Mouse (Mus musculus) embryonic stem cell, embryonic (primary cell): ENCODE results near the gene Fndc4.

Experiments used
- CTCF ChIA-PET, 4 experiments: fragments of 300-600 bp in 2 of 4; fragments of 350-600 bp in 2 of 4; sonication (Branson Sonifier 250); formaldehyde crosslinking; loops; one replicate each; lab custom pipeline; 2022; ENCODE audit warnings: inconsistent platforms in 2 of 4; lab: Charles Lee
- POLR2A ChIA-PET, 4 experiments: fragments of 300-600 bp in 2 of 4; fragments of 350-600 bp in 2 of 4; sonication (Branson Sonifier 250); formaldehyde crosslinking; loops; one replicate each; lab custom pipeline; 2022; ENCODE audit warnings: antibody characterized with exemption in 4 of 4, inconsistent platforms in 1 of 4; lab: Charles Lee

Fndc4 gene

DNA sequence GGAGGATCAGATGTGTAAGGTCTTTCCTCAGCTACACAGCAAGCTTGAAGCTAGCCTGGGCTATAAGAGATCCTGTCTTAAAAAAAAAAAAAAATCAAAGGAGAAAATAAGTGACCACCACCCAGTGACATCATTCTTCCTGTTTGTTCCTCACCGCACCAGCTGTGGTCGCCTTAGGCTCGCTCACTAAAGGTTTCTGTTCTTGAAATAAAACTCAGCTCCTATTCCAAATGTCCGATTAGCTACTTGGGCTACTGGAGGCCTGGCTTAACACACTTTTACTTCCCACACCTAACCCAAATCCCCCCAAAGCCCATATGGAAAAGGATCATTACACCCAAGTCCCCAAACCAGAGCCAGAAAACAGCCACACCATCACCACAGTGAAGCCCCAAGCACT, 7.7 kb downstream of the Fndc4 start:
- POLR2A ChIA-PET = interaction anchor here in 2 of 4 experiments (1.1 to 2.0 kb wide), 3 partner anchors 36 to 96 kb away, joined by 3 to 5 read pairs (median 4); no protein-coding TSS in a partner anchor
- CTCF ChIA-PET = no interaction called here

DNA sequence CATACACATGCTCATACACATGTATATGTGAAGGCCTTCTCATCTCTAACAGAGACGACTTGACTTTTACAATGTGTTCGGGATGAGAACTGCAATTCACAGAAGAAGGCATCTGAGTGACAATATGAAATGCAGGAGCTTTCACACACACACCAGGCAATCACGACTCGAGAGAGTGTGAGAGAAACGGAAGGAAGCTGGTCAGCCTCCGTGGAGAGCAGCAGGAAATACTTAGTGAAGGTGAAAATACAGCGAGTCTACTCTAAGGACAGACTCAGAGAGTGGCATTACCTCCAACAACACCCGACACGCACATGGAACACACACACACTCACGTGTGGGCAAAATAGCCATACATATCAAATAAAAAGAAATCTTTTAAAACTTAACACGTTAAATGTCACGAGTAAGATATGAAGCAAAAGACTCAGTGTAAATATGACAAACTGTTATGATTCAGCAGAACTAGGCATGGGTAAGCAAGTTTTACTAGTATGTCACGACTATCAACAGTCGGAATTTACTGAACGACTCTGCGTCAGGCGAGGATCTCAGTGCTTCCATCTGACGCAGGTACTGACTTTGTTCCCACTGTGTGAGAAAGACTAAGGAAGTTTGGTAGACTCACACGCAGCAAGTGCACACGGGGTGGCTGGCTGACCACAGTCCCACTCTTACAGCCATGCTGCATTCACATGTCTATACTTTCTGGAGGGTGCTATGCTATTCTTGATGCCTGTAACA, 16.5 kb downstream of the Fndc4 start:
- CTCF ChIA-PET = no interaction called here
- POLR2A ChIA-PET = no interaction called here

DNA sequence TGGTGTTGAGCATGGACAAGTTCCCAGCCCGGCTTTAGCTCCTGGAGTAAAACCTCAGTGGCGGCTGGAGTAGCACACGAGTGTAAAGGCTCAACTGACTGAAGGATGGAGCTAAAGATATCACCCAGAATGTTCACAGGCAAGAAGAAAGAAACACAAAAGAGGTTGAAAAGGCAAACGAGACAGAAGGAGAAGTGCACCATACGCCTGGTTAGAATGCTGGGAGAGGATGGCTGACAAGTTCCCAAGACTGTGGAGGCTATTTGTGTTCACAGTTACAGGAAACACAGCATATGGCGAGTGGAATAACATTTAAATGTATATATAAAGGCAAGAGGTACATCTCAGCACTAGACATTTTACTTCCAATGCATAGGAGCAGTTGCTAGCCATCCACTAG, 22.9 kb downstream of the Fndc4 start:
- POLR2A ChIA-PET = no interaction called here
- CTCF ChIA-PET = interaction anchor here in 1 of 4 experiments (0.6 to 1.5 kb wide), 2 partner anchors 55 to 614 kb away, joined by 4 read pairs; no protein-coding TSS in a partner anchor

DNA sequence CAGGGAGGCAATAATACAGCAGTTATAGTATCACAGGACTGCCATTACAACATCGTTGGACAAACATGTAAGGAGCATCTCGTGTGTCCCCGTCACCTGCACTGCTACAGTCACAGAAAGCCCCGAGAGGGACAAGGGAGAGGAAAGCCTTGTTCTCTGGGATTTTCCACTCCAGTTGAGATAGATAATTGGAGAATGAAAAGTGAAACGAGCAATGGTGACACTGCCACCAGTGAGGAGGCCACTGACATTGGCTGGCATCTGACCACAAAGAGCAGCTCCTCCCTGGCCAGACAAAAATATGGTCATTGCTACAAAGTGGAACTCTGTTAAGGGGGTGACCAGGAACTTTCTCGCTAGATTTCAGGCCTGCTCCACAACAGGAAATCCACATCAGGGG, 28.2 kb downstream of the Fndc4 start:
- ChIA-PET POLR2A (interaction anchor here in 1 of 4 experiments (1.6 kb wide), 1 partner anchor 46 kb away, joined by 5 read pairs; the partner anchor contains the start of gene Ppm1g), CTCF (interaction anchor here in 1 of 4 experiments (0.6 kb wide), 1 partner anchor 217 kb away, joined by 11 read pairs; no protein-coding TSS in a partner anchor)

DNA sequence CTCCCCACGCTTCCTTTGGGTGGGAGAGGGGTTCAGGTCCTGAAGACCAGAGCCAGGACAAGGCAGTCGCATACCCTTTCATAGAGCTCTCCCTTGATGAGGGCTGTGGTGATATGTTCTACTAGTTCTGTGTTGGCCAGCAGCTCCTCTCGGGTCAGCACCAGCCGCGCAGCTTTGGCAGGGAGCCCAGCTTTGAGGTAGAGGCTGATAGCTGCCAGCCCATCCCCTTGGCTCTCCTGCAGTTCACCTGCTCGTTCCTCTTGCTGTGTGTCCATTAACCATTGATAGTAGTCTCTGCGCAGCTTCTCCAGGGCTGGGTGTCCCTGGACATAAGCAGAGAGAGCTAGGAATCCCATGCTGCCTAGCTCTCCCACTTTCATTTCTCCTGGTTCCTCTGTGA, 29.8 kb downstream of the Fndc4 start:
- CTCF ChIA-PET = no interaction called here
- POLR2A ChIA-PET = interaction anchor here in 1 of 4 experiments (1.6 kb wide), 1 partner anchor 45 kb away, joined by 5 read pairs; the partner anchor contains the start of gene Ppm1g

DNA sequence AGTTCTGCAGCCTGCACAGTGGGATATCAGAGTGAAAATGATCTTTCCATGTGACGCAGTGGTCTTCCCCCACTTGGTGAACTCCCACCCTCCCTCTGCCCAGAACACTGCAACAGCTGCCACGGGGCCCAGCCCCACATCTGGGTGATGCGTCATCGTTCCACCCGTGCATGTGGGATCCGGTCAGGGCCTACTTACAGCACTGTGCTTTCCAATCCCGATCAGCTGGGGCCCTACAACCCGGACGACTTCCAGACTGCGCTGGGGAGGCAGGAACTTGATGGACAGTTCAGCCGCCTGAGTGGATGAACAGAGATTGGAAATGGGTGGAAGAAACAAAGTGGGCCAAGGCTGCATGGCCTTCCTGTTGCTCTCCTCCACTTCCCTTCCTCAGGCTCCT, 38.3 kb downstream of the Fndc4 start:
- ChIA-PET CTCF (interaction anchor here in 2 of 4 experiments (0.5 to 1.3 kb wide), 3 partner anchors 44 to 78 kb away, joined by 3 to 8 read pairs (median 4); partner anchors contain the start of genes Gm29609 (in 1 of the 2) and Gtf3c2 (in 1 of the 2)), POLR2A (interaction anchor here in 1 of 4 experiments (0.6 to 1.3 kb wide), 4 partner anchors 11 to 743 kb away, joined by 3 read pairs; no protein-coding TSS in a partner anchor)

DNA sequence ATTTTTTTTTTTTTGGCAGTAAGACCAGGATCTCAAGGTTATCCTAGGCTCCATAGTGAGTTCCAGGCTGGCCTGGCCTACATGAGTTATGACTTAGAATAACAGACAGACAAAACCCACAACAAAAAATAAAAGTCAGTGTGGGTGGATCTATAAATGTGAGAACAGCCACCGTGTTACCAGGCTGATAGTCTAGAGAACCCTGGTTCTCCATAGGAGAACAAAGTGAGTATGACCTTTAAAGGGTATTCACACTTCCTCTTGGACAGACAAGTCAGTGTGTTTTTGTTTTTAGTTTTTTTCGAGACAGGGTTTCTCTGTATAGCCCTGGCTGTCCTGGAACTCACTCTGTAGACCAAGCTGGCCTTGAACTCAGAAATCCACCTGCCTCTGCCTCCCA, 39.9 kb downstream of the Fndc4 start:
- POLR2A ChIA-PET = interaction anchor here in 3 of 4 experiments (0.5 to 1.4 kb wide), 5 partner anchors 35 to 293 kb away, joined by 3 to 4 read pairs (median 3); no protein-coding TSS in a partner anchor
- CTCF ChIA-PET = interaction anchor here in 1 of 4 experiments (0.6 kb wide), 1 partner anchor 1048 kb away, joined by 7 read pairs; no protein-coding TSS in a partner anchor

DNA sequence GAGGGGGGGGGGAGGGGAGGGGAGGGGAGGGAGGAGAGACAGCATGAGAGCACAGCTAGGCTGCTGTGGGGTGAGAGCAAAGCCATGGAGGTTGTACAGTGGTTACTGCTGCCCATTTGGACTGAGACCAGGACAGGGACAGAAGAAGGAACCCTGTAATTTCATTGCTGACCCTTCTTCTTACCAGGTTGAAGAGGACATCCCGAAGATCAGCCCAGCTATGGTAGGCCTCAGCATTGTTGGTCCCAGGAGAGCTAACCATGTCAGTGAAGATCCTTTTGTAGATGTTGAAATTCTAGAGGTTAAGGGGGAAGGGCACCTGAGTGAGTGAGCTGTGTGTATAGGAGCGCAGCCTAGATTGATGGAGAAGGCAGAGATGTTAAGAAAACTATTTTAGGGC, 40.5 kb downstream of the Fndc4 start:
- CTCF ChIA-PET = interaction anchor here in 1 of 4 experiments (0.6 kb wide), 1 partner anchor 1048 kb away, joined by 7 read pairs; no protein-coding TSS in a partner anchor
- POLR2A ChIA-PET = interaction anchor here in 3 of 4 experiments (0.5 to 1.4 kb wide), 5 partner anchors 34 to 294 kb away, joined by 3 to 4 read pairs (median 3); no protein-coding TSS in a partner anchor

DNA sequence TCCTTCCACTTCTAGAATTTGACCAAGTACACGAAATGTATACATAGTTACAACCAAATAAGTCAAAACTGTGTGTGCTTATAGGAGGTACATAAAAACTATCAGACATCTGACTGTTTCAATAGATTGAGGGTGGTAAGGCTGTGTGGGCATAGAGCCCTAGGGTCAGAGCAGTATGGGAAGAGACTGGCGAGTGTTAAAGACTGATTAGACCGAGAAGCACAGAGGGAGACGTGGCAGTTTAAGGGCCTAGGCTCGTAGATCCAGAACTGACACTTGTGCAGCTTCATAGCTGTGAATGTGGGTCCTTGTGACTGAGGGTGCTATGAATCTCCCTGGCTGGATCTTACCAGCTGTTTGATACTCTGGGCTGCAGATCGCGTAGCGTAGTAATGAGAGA, 41.0 kb downstream of the Fndc4 start:
- POLR2A ChIA-PET = interaction anchor here in 1 of 4 experiments (1.4 to 5.8 kb wide), 2 partner anchors 14 to 34 kb away, joined by 3 to 30 read pairs; partner anchors contain the start of genes Gm9970 and Nrbp1
- CTCF ChIA-PET = no interaction called here

DNA sequence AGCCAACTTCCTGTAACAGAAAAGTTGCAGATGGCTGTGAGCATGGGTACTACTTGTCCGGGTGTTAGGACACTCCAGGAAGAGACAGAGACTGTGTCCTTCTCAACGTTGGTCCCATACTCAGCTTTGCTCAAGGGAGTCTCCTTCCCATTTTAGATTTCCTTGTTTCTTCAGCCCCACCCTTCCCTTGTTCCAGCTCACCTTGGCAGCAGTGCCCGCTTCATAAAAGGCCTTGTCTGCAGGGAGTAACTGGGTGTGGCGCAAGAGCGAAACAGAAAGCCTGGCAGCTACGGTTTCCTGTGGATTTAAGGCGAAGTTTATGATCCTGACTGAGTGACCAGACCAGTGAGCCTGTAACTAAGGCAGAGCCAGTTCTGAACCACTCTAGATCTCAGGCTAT, 41.4 kb downstream of the Fndc4 start:
- CTCF ChIA-PET = interaction anchor here in 1 of 4 experiments (1.5 kb wide), 1 partner anchor 74 kb away, joined by 4 read pairs; no protein-coding TSS in a partner anchor
- POLR2A ChIA-PET = interaction anchor here in 1 of 4 experiments (1.4 to 5.8 kb wide), 2 partner anchors 13 to 33 kb away, joined by 3 to 30 read pairs; partner anchors contain the start of genes Gm9970 and Nrbp1

DNA sequence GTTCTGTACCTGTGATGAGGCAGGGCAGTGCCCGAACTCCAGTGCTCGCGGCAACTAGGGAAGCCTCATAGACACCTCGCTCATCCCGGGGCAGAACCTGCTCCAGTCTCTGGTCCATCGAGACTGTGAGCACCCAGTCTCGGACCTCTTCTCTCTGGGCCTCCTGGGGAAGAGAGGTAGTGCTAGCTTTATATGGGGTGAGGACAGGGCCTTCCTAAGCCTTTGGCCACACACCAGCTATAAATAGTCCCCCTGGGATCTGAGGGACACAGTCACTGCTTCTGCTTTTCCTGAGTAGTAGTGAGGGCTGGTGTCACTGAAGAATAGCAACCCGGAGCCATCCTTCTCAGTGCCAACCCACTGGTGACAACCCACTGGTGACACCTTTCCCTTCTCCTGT, 42.1 kb downstream of the Fndc4 start:
- CTCF ChIA-PET = interaction anchor here in 1 of 4 experiments (1.2 to 1.8 kb wide), 4 partner anchors 8 to 74 kb away, joined by 3 to 6 read pairs (median 4); partner anchors contain the start of genes Gm9970 and Nrbp1
- POLR2A ChIA-PET = interaction anchor here in 2 of 4 experiments (1.3 to 5.8 kb wide), 4 partner anchors 12 to 32 kb away, joined by 5 to 30 read pairs (median 16); partner anchors contain the start of genes Gm9970 (in 2 of the 2) and Nrbp1 (in 2 of the 2)

DNA sequence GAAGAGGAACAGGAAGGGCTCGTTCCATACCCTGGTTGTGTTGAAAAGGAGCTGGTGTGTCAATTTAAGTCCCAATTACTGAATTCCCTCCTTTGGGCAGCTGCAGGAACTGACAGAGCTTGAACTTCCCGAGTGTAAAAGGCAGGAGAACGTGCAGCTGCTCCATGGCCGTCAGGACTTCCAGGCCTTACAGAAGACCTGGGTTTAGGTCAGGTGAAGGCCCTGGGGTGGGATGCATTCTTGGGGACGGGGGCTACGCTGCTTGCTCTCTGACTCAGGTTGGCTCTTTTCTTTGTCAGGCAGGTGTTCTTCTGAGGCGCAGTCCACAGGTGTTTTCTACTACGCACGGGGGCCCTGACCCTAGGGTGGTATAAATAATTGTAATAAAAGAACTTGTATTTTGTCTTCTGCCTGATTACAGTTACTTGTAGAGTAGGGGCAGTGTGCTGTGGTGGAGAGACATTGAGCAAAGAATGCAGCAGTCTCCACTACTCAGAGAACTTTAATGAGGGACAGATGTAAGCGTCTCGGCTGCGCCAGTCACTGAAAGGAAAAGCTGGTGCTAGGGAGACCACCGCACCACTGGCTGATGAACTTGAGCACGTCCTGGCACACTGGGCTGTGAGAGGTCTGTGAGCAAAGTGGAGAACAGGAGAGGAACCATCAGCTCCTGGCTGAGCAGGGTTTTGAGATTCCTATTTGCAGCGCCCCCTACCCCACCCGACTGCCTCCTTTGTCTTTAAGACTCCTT, 42.9 kb downstream of the Fndc4 start:
- ChIA-PET POLR2A (interaction anchor here in 3 of 4 experiments (0.6 to 5.8 kb wide), 11 partner anchors 9 to 202 kb away, joined by 3 to 30 read pairs (median 5); partner anchors contain the start of genes Gm9970 (in 2 of the 3) and Nrbp1 (in 2 of the 3)), CTCF (interaction anchor here in 1 of 4 experiments (1.2 to 1.8 kb wide), 5 partner anchors 9 to 75 kb away, joined by 3 to 6 read pairs (median 4); partner anchors contain the start of genes Gm9970 and Nrbp1)

DNA sequence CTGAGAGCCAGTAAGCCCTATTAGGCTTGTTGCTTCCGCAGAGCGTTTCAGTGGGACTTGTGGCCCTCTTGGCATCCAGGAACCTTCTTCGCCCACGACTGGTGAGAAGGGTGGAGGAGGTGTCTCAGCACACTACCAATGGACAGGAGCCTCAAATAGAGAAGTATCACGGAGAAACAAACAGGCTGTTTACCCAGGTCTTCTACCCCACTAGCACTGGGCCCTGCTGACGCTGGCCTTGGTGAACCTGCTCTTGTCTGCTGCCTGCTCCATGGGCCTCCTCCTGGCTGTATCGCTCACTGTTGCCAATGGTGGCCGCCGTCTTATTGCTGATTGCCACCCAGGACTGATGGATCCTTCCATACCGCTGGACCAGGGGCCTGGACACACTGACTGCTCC, 43.7 kb downstream of the Fndc4 start:
- ChIA-PET CTCF (interaction anchor here in 1 of 4 experiments (1.2 to 1.8 kb wide), 2 partner anchors 9 to 11 kb away, joined by 3 to 6 read pairs; partner anchors contain the start of genes Gm9970 and Nrbp1), POLR2A (interaction anchor here in 2 of 4 experiments (0.7 to 5.8 kb wide), 10 partner anchors 8 to 125 kb away, joined by 3 to 30 read pairs (median 4); partner anchors contain the start of genes Gm9970 (in 2 of the 2) and Nrbp1 (in 2 of the 2))

DNA sequence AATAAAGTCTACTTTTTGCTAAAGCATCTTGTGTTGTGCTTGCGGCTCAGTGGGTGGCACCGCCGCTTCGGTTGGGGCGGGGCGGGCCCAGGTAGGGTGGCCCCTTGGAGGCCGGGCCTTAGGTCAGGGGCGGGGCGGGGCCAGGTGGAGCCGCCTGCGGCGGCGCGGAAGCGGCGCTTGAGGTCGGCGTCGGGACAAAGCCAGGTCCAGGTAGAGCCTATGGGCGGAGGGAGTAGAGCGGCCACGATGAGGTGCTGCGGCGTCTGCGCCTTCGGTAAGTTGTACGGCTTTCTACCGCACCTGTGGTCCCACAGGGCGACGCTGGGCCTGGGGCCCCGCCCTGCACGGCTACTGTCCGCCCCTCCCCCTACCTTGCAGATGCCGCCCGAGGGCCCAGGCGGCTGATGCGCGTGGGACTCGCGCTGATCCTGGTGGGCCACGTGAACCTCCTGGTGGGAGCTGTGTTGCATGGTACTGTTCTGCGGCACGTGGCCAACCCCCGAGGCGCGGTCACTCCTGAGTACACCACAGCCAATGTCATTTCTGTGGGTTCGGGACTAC, 44.3 kb downstream of the Fndc4 start, which contains the start of gene Krtcap3:
Gene Krtcap3 (plus strand): TSS at position 151 of the 561 bp plus-strand sequence.
- ChIA-PET POLR2A (interaction anchor here in 3 of 4 experiments (0.7 to 5.8 kb wide), 9 partner anchors 8 to 71 kb away, joined by 3 to 30 read pairs (median 4); partner anchors contain the start of genes Gm9970 (in 2 of the 3), Nrbp1 (in 2 of the 3), Gm29609 (in 1 of the 3) and Gtf3c2 (in 1 of the 3)), CTCF (no interaction called here)

DNA sequence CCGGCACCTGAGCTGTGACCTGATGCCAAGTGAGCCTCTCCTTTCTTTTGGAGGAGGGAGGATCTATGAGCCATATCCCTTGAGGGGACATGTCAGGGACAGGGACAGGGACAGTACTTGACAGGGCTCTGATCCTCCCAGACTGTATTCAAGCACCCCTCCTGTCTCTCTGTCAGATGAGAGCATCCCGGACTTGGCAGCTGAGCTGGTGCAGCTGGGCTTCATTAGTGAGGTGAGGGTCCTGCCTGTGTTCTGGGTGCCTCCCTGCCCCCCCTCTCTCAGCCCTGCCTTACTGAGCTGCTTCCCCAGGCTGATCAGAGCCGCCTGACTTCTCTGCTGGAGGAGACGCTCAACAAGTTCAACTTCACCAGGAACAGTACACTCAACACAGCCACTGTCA, 45.2 kb downstream of the Fndc4 start:
- CTCF ChIA-PET = interaction anchor here in 1 of 4 experiments (0.7 kb wide), 1 partner anchor 346 kb away, joined by 3 read pairs; the partner anchor contains the start of gene Mrpl33
- POLR2A ChIA-PET = interaction anchor here in 3 of 4 experiments (0.8 to 5.8 kb wide), 8 partner anchors 8 to 157 kb away, joined by 3 to 30 read pairs (median 4); partner anchors contain the start of genes Gm9970 (in 2 of the 3), Nrbp1 (in 2 of the 3), Gm29609 (in 1 of the 3) and Gtf3c2 (in 1 of the 3)
